Mouse (Mus musculus) left cerebral cortex, adult 2 months (tissue): Measurements from ENCODE around the gene D16Ertd472e. TPM values are rescaled to one million over a fixed set of nuclear protein-coding genes. Genes with fewer than 3 reads are reported as not detected.

Experiments
- DNase-seq, 2 experiments: peaks; one replicate each; pipeline ENCODE4 v3.0.0; 2021 to 2022; ENCODE audit warnings: low spot score in 2 of 2, mixed read lengths in 1 of 2; ENCODE audit errors: extremely low spot score in 1 of 2
- H3K27ac ChIP-seq: fragments of 200-600 bp; 2 replicates; pipeline ENCODE4 v1.8.1; 2022
- H3K4me3 ChIP-seq: fragments of 200-600 bp; 2 replicates; pipeline ENCODE4 v1.8.1; 2022
- CTCF ChIP-seq: fragments of 200-600 bp; IDR thresholded peaks from 2 replicates; pipeline ENCODE4 v1.8.1; 2022; ENCODE audit warnings: antibody characterized with exemption, mild to moderate bottlenecking, moderate library complexity
- intact Hi-C: fragments of 180-260 bp; cut with DNase I; formaldehyde crosslinking; loops from one replicate; pipeline ENCODE4 v1.15.1; 2025
- total RNA-seq, 2 experiments: library from RNA; stranded (reverse); gene quantifications; 2 replicates each; pipeline ENCODE4 v1.2.3; 2021

The D16Ertd472e gene
- total RNA-seq, 2 experiments from 2014 or later = 7.6 to 8.4 TPM

GRCm38 (mm10) chr16:78563093-78563971 lies 13.2 kb downstream of the D16Ertd472e start:
- Histone ChIP-seq H3K4me3 (no peak overlapping the region), H3K27ac (no peak overlapping the region)
- intact Hi-C loops = no loop called here
- TF ChIP-seq CTCF = no peak
- no peak for DNase-seq

DNA sequence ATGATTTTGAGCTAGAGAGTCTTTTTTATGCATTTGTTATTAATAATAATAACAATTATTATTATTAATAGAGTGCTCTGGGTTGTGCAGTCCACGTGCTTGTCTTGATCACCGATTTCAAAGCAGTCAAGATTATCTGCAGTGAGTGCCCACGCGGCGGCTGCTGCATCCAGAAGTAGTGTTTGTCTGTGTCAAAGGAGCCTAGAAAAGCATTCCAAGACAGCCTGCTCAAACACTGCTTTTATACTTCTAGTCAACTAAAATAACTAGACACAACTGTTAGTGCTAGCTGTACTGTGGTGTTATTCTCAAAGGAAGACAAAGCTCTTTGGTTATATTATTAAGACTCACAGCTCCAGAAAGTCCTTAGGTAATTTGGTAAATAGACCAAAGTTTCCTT lies 15.9 kb downstream of the D16Ertd472e start:
- no peak overlapping the region for H3K4me3 ChIP-seq
- TF ChIP-seq CTCF = no peak
- H3K27ac ChIP-seq = no peak overlapping the region
- DNase-seq = no peak
- intact Hi-C loops = no loop called here

- Histone ChIP-seq H3K4me3 (no peak overlapping the region), H3K27ac (no peak overlapping the region)
- no peak for TF ChIP-seq CTCF
- no peak for DNase-seq
- intact Hi-C loops = no loop called here
These were observed 16.4 kb downstream of the D16Ertd472e start for GRCm38 (mm10) chr16:78560063-78560462.

DNA sequence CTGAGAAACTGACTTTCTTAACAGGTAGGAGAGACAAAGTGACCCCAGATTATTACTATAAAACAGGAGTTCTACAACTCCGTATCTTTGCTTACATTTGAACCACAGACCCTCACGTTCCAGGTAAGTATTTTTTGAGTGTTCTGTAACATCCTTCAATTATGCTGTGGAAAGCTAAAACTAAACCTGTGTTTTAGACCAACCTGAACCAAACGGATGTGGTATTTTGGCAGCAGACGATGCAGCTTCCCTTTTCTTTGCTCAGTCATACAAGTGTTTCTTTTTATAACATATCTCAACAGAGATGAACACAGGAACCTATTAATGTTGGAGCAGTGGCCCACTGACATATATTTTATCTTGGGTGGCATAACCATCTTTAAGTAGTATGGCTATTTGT lies 18.9 kb downstream of the D16Ertd472e start:
- no peak overlapping the region for H3K27ac ChIP-seq
- intact Hi-C loops = no loop called here
- no peak for DNase-seq

DNA sequence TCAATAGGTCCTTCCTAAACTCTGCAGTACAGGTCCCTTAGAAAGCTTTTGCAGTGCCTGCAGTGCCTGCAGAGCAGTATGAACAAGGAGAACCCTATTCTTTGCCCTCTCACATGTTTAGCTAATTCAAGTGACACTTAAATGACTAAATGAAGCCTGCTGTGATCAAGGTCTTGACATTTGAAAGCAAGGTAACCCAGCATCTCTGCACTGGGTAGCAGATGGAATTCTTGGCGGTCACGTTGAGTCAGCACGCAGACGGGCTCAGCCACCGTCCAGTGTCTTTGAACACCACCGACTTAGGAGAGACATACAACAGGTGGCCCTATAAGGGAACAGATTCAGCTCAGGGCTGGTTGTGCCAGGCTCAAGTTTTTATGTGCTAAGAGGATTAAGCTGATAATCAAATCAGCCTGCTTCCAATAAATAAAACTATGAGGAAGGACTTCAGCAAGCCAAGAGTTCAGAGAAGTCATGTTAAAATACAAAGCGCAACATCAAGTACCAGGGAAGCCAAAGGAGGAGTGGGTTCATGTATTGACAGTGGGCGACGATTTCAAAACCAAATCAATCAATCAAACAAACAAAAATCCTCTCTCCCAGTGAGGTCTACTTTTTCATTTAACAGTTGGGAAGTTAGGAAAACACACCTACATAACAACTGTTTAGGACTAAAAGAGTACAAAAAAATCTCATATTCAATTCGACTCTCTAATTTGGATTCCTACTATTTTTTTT lies 21.4 kb downstream of the D16Ertd472e start:
- H3K27ac ChIP-seq = no peak overlapping the region
- H3K4me3 ChIP-seq = no peak overlapping the region
- intact Hi-C loops = no loop called here
- DNase-seq = no peak
- no peak for TF ChIP-seq CTCF

More for the DNA sequence above, 18.9 kb downstream of the D16Ertd472e start:
- TF ChIP-seq CTCF = no peak
- no peak overlapping the region for H3K4me3 ChIP-seq

GRCm38 (mm10) chr16:78547367-78547766 lies 29.1 kb downstream of the D16Ertd472e start:
- DNase-seq = no peak
- intact Hi-C loops = no loop called here
- H3K4me3 ChIP-seq = no peak overlapping the region
- H3K27ac ChIP-seq = no peak overlapping the region
- no peak for TF ChIP-seq CTCF

- intact Hi-C loops = no loop called here
- Histone ChIP-seq H3K4me3 (no peak overlapping the region), H3K27ac (no peak overlapping the region)
- TF ChIP-seq CTCF = no peak
- DNase-seq = no peak
These were observed 30.0 kb downstream of the D16Ertd472e start for GRCm38 (mm10) chr16:78546529-78546928.

GRCm38 (mm10) chr16:78540376-78541246 lies 35.9 kb downstream of the D16Ertd472e start:
- peak overlapping the region; percentile 12 for H3K4me3 ChIP-seq
- no peak for DNase-seq
- H3K27ac ChIP-seq = no peak overlapping the region; the same call in 1 of the 2 replicates
- TF ChIP-seq CTCF = no peak
- intact Hi-C loops = no loop called here

GRCm38 (mm10) chr16:78537798-78538422 lies 38.6 kb downstream of the D16Ertd472e start:
- Histone ChIP-seq H3K4me3 (no peak overlapping the region), H3K27ac (no peak overlapping the region)
- no peak for DNase-seq
- no peak for TF ChIP-seq CTCF
- intact Hi-C loops = loop anchor here (5.0 kb wide), 1 partner anchor 89 kb away; no protein-coding TSS in a partner anchor

GRCm38 (mm10) chr16:78537322-78537721 lies 39.2 kb downstream of the D16Ertd472e start:
- TF ChIP-seq CTCF = no peak

GRCm38 (mm10) chr16:78534468-78534867 lies 42.0 kb downstream of the D16Ertd472e start:
- TF ChIP-seq CTCF = no peak
- intact Hi-C loops = no loop called here
- H3K27ac ChIP-seq = no peak overlapping the region

More at GRCm38 (mm10) chr16:78537322-78537721, 39.2 kb downstream of the D16Ertd472e start:
- no peak for DNase-seq
- intact Hi-C loops = loop anchor here (5.0 kb wide), 1 partner anchor 90 kb away; no protein-coding TSS in a partner anchor
- H3K27ac ChIP-seq = no peak overlapping the region
- H3K4me3 ChIP-seq = no peak overlapping the region

More at GRCm38 (mm10) chr16:78534468-78534867, 42.0 kb downstream of the D16Ertd472e start:
- no peak for DNase-seq
- no peak overlapping the region for H3K4me3 ChIP-seq
